Mouse (Mus musculus) small intestine, adult 2 months (tissue): ENCODE data around the gene B3galnt2.

ENCODE experiments used
- CTCF ChIP-seq: fragments of 200-500 bp; IDR thresholded peaks from 2 replicates; pipeline ENCODE4 v1.5.1; 2012; ENCODE audit warnings: low read depth, mild to moderate bottlenecking, control low read depth, inconsistent platforms, low read length, moderate library complexity, mixed read lengths; ENCODE audit not compliant: insufficient replicate concordance, insufficient read length; ENCODE audit errors: extremely low read depth
- POLR2A ChIP-seq: fragments of 200-500 bp; IDR thresholded peaks from 2 replicates; pipeline ENCODE4 v1.6.1; 2012; ENCODE audit warnings: low read depth, mild to moderate bottlenecking, control low read depth, inconsistent platforms, low read length, moderate library complexity

- no peak for TF ChIP-seq CTCF
- no peak for TF ChIP-seq POLR2A
These were observed 84.6 kb downstream of the B3galnt2 start for GRCm38 (mm10) chr13:14038911-14039291.
